Mouse (Mus musculus): ENCODE measurements around the gene Aldh9a1.
"Not testable (repeated sequence)": the region's sequence is repeated elsewhere in the genome, so short reads cannot be mapped to it uniquely, and the experiment has no call there.

Aldh9a1 gene

GRCm38 (mm10) chr1:167349815-167350596 is at the start of gene Aldh9a1:
Gene Aldh9a1 (plus strand): TSS chr1:167349991.
- DNase-seq: peak; percentile 86

- DNase-seq: no peak
Observed at GRCm38 (mm10) chr1:167300122-167300521, 49.7 kb upstream of the Aldh9a1 start.

- DNase-seq: no peak
Observed at GRCm38 (mm10) chr1:167305501-167306137, 44.2 kb upstream of the Aldh9a1 start.

- peak; percentile 25 for DNase-seq
Observed at GRCm38 (mm10) chr1:167306451-167307240, 43.1 kb upstream of the Aldh9a1 start.

- peak; percentile 26 for DNase-seq
Observed at GRCm38 (mm10) chr1:167307674-167308073, 42.1 kb upstream of the Aldh9a1 start.

GRCm38 (mm10) chr1:167308261-167309054 is 41.3 kb upstream of the Aldh9a1 start, which contains the start of gene Tmco1:
Gene Tmco1 (plus strand): TSS chr1:167308378.
- peak; percentile 98 for DNase-seq

GRCm38 (mm10) chr1:167312367-167312766 is 37.4 kb upstream of the Aldh9a1 start:
- no peak for DNase-seq

GRCm38 (mm10) chr1:167313220-167313619 is 36.6 kb upstream of the Aldh9a1 start:
- DNase-seq: no peak

GRCm38 (mm10) chr1:167321691-167322090 is 28.1 kb upstream of the Aldh9a1 start:
- DNase-seq: no peak

GRCm38 (mm10) chr1:167328776-167329175 is 21.0 kb upstream of the Aldh9a1 start:
- no peak for DNase-seq

- DNase-seq: no peak
Observed at GRCm38 (mm10) chr1:167331106-167331505, 18.7 kb upstream of the Aldh9a1 start.

GRCm38 (mm10) chr1:167336398-167336797 is 13.4 kb upstream of the Aldh9a1 start:
- DNase-seq: no peak

- DNase-seq: peak; percentile 84
Observed at GRCm38 (mm10) chr1:167337463-167338095, 12.2 kb upstream of the Aldh9a1 start.

- no peak for DNase-seq
Observed at GRCm38 (mm10) chr1:167339177-167339781, 10.5 kb upstream of the Aldh9a1 start.

- no peak for DNase-seq
Observed at GRCm38 (mm10) chr1:167340111-167340787, 9.5 kb upstream of the Aldh9a1 start.

GRCm38 (mm10) chr1:167340910-167341528 is 8.8 kb upstream of the Aldh9a1 start:
- DNase-seq: no peak

- no peak for DNase-seq
Observed at GRCm38 (mm10) chr1:167342831-167343230, 7.0 kb upstream of the Aldh9a1 start.

GRCm38 (mm10) chr1:167345994-167346520 is 3.7 kb upstream of the Aldh9a1 start:
- DNase-seq: not testable (repeated sequence)

GRCm38 (mm10) chr1:167349206-167349605 is 585 bp upstream of the Aldh9a1 start:
- not testable (repeated sequence) for DNase-seq
